Mouse (Mus musculus) mouse trophoblast stem cell (cell line): ENCODE results near the gene Cenpp.

Experiments
- in situ Hi-C, 2 experiments: fragments of 300-500 bp; cut with MseI, MboI; formaldehyde crosslinking; loops; 2 replicates in 1 of 2; 3 replicates in 1 of 2; pipeline ENCODE4 v1.15.1; 2025

The Cenpp gene

GRCm38 (mm10) chr13:49652481-49653179 lies at the start of gene Cenpp, which contains the start of gene Nol8:
Gene Cenpp, minus strand, starts transcription at chr13:49652785.
Gene Nol8, plus strand, starts transcription at chr13:49653078.
- in situ Hi-C loops, result no loop called here

GRCm38 (mm10) chr13:49691056-49691455 lies 38.5 kb upstream of the Cenpp start:
- in situ Hi-C loops, result no loop called here

GRCm38 (mm10) chr13:49684266-49684665 lies 31.7 kb upstream of the Cenpp start:
- in situ Hi-C loops, result no loop called here

- in situ Hi-C loops, result no loop called here
Measured at GRCm38 (mm10) chr13:49682233-49682846, 29.8 kb upstream of the Cenpp start.

GRCm38 (mm10) chr13:49681351-49682232 lies 29.0 kb upstream of the Cenpp start, which contains the start of gene Iars:
Gene Iars, plus strand, starts transcription at chr13:49682100.
- in situ Hi-C loops, result no loop called here

- in situ Hi-C loops, result no loop called here
Measured at GRCm38 (mm10) chr13:49677793-49678192, 25.2 kb upstream of the Cenpp start.

GRCm38 (mm10) chr13:49653180-49653541 lies 576 bp upstream of the Cenpp start:
- in situ Hi-C loops, result no loop called here

GRCm38 (mm10) chr13:49651781-49652351 lies 719 bp downstream of the Cenpp start:
- in situ Hi-C loops, result no loop called here

GRCm38 (mm10) chr13:49651136-49651535 lies 1.4 kb downstream of the Cenpp start:
- in situ Hi-C loops, result no loop called here

- in situ Hi-C loops, result loop anchor here (10.0 to 25.0 kb wide), 2 partner anchors 184 to 191 kb away; no protein-coding TSS in a partner anchor
Measured at GRCm38 (mm10) chr13:49646019-49646418, 6.6 kb downstream of the Cenpp start.

GRCm38 (mm10) chr13:49644731-49645529 lies 7.7 kb downstream of the Cenpp start:
- in situ Hi-C loops, result loop anchor here (10.0 to 25.0 kb wide), 2 partner anchors 183 to 190 kb away; no protein-coding TSS in a partner anchor

- in situ Hi-C loops, result loop anchor here (10.0 to 25.0 kb wide), 2 partner anchors 182 to 189 kb away; no protein-coding TSS in a partner anchor
Measured at GRCm38 (mm10) chr13:49643669-49644362, 8.8 kb downstream of the Cenpp start.

- in situ Hi-C loops, result loop anchor here (10.0 to 25.0 kb wide), 2 partner anchors 180 to 188 kb away; no protein-coding TSS in a partner anchor
Measured at GRCm38 (mm10) chr13:49642650-49643049, 9.9 kb downstream of the Cenpp start.

- in situ Hi-C loops, result loop anchor here (10.0 to 25.0 kb wide), 2 partner anchors 178 to 185 kb away; no protein-coding TSS in a partner anchor
Measured at GRCm38 (mm10) chr13:49639965-49640364, 12.6 kb downstream of the Cenpp start.

GRCm38 (mm10) chr13:49629076-49629475 lies 23.5 kb downstream of the Cenpp start:
- in situ Hi-C loops, result loop anchor here in 1 of 2 experiments (25.0 kb wide), 1 partner anchor 167 kb away; no protein-coding TSS in a partner anchor

GRCm38 (mm10) chr13:49628167-49628566 lies 24.4 kb downstream of the Cenpp start:
- in situ Hi-C loops, result loop anchor here in 1 of 2 experiments (25.0 kb wide), 1 partner anchor 166 kb away; no protein-coding TSS in a partner anchor

GRCm38 (mm10) chr13:49623216-49623615 lies 29.4 kb downstream of the Cenpp start:
- in situ Hi-C loops, result no loop called here

GRCm38 (mm10) chr13:49618365-49618764 lies 34.2 kb downstream of the Cenpp start:
- in situ Hi-C loops, result no loop called here

- in situ Hi-C loops, result no loop called here
Measured at GRCm38 (mm10) chr13:49617021-49617420, 35.6 kb downstream of the Cenpp start.
